Mouse (Mus musculus): ENCODE measurements around the gene Pdgfb. TPM values are rescaled to one million over a fixed set of nuclear protein-coding genes. Genes with fewer than 3 reads are reported as not detected.

Gene Pdgfb
- polyA plus RNA-seq, 1 experiment from 2014 or later: 0.85 TPM

GRCm38 (mm10) chr15:80012527-80013201, 2.1 kb downstream of the Pdgfb start:
- peaks cover 60% of the 10 kb centered on the region for H3K27me3 ChIP-seq (ENCODE audit: insufficient read depth, low read length)
- peak overlapping the region; percentile 16; the same call in 1 of the 2 replicates for H3K27ac ChIP-seq (ENCODE audit: low read depth)
- DNase-seq (peak; percentile 68), ATAC-seq (peak; percentile 64)
- peak overlapping the region; percentile 57 for H3K9ac ChIP-seq (replicated peaks)
- H3K4me3 ChIP-seq (ENCODE audit: low read depth, low read length): peak overlapping the region; percentile 50
- WGBS (ENCODE audit: insufficient replicate concordance): 2% methylated on average over 49 of the region's 60 CpGs
- H3K36me3 ChIP-seq (replicated peaks; ENCODE audit: insufficient read depth, low read length): no peaks in the 10 kb centered on the region
- no peaks in the 10 kb centered on the region for H3K9me3 ChIP-seq (ENCODE audit: low read length)
- peak overlapping the region; percentile 79 for H3K4me2 ChIP-seq (ENCODE audit: low read depth, low read length)
- H3K4me1 ChIP-seq (ENCODE audit: insufficient read depth): peaks cover 8% of the 10 kb centered on the region
- TF ChIP-seq CTCF (IDR thresholded peaks at IDR 0.05; ENCODE audit: low read depth): 0 out of 2 replicates have a peak, but pooled peaks have one; percentile 3
- TF ChIP-seq EP300 (IDR thresholded peaks at IDR 0.05; ENCODE audit: low read depth): no peak

GRCm38 (mm10) chr15:80011778-80012526, 2.8 kb downstream of the Pdgfb start:
- Histone ChIP-seq H3K27me3 (ENCODE audit: insufficient read depth, low read length) (peaks cover 60% of the 10 kb centered on the region), H3K36me3 (replicated peaks; ENCODE audit: insufficient read depth, low read length) (no peaks in the 10 kb centered on the region), H3K4me1 (ENCODE audit: insufficient read depth) (peaks cover 8% of the 10 kb centered on the region), H3K9ac (replicated peaks) (peak overlapping the region; percentile 57), H3K27ac (ENCODE audit: low read depth) (peak overlapping the region; percentile 16; the same call in 1 of the 2 replicates), H3K9me3 (ENCODE audit: low read length) (no peaks in the 10 kb centered on the region), H3K4me2 (ENCODE audit: low read depth, low read length) (peak overlapping the region; percentile 79), H3K4me3 (ENCODE audit: low read depth, low read length) (peak overlapping the region; percentile 50)
- ATAC-seq (peak; percentile 60), DNase-seq (no peak)
- TF ChIP-seq EP300 (IDR thresholded peaks at IDR 0.05; ENCODE audit: low read depth): no peak
- peak; percentile 32; the same call in 1 of the 2 replicates for TF ChIP-seq CTCF (IDR thresholded peaks at IDR 0.05; ENCODE audit: low read depth)
- 2% methylated on average over 53 of the region's 56 CpGs for WGBS (ENCODE audit: insufficient replicate concordance)

- DNase-seq: no peak
- no peak for ATAC-seq
- no peaks in the 10 kb centered on the region for H3K36me3 ChIP-seq (replicated peaks; ENCODE audit: insufficient read depth, low read length)
- peaks cover 8% of the 10 kb centered on the region for H3K4me1 ChIP-seq (ENCODE audit: insufficient read depth)
- no peak overlapping the region for H3K4me2 ChIP-seq (ENCODE audit: low read depth, low read length)
- H3K27ac ChIP-seq (ENCODE audit: low read depth): no peak overlapping the region
- H3K4me3 ChIP-seq (ENCODE audit: low read depth, low read length): no peak overlapping the region
- no peak overlapping the region for H3K9ac ChIP-seq (replicated peaks)
- no peaks in the 10 kb centered on the region for H3K9me3 ChIP-seq (ENCODE audit: low read length)
- H3K27me3 ChIP-seq (ENCODE audit: insufficient read depth, low read length): peaks cover 54% of the 10 kb centered on the region
- no peak for TF ChIP-seq CTCF (IDR thresholded peaks at IDR 0.05; ENCODE audit: low read depth)
- TF ChIP-seq EP300 (IDR thresholded peaks at IDR 0.05; ENCODE audit: low read depth): no peak
- WGBS (ENCODE audit: insufficient replicate concordance): 22% methylated on average over 6 of the region's 6 CpGs
Measured at GRCm38 (mm10) chr15:80011194-80011593, 3.6 kb downstream of the Pdgfb start.

- DNase-seq: no peak
- no peak for ATAC-seq
- H3K9me3 ChIP-seq (ENCODE audit: low read length): no peaks in the 10 kb centered on the region
- 62% methylated on average over 7 of the region's 7 CpGs for WGBS (ENCODE audit: insufficient replicate concordance)
- no peak overlapping the region for H3K4me3 ChIP-seq (ENCODE audit: low read depth, low read length)
- H3K27me3 ChIP-seq (ENCODE audit: insufficient read depth, low read length): peaks cover 44% of the 10 kb centered on the region
- H3K4me2 ChIP-seq (ENCODE audit: low read depth, low read length): no peak overlapping the region
- no peak overlapping the region for H3K27ac ChIP-seq (ENCODE audit: low read depth)
- H3K36me3 ChIP-seq (replicated peaks; ENCODE audit: insufficient read depth, low read length): no peaks in the 10 kb centered on the region
- peaks cover 14% of the 10 kb centered on the region for H3K4me1 ChIP-seq (ENCODE audit: insufficient read depth)
- TF ChIP-seq CTCF (IDR thresholded peaks at IDR 0.05; ENCODE audit: low read depth): no peak
- no peak for TF ChIP-seq EP300 (IDR thresholded peaks at IDR 0.05; ENCODE audit: low read depth)
- no peak overlapping the region for H3K9ac ChIP-seq (replicated peaks)
Measured at GRCm38 (mm10) chr15:80010182-80010558, 4.6 kb downstream of the Pdgfb start.

- Histone ChIP-seq H3K4me2 (ENCODE audit: low read depth, low read length) (no peak overlapping the region), H3K4me3 (ENCODE audit: low read depth, low read length) (no peak overlapping the region), H3K9me3 (ENCODE audit: low read length) (no peaks in the 10 kb centered on the region), H3K4me1 (ENCODE audit: insufficient read depth) (peaks cover 14% of the 10 kb centered on the region), H3K27ac (ENCODE audit: low read depth) (no peak overlapping the region), H3K27me3 (ENCODE audit: insufficient read depth, low read length) (peaks cover 38% of the 10 kb centered on the region), H3K36me3 (replicated peaks; ENCODE audit: insufficient read depth, low read length) (no peaks in the 10 kb centered on the region), H3K9ac (replicated peaks) (no peak overlapping the region)
- no peak for ATAC-seq
- TF ChIP-seq CTCF (IDR thresholded peaks at IDR 0.05; ENCODE audit: low read depth) (no peak), EP300 (IDR thresholded peaks at IDR 0.05; ENCODE audit: low read depth) (no peak)
- 61% methylated on average over 12 of the region's 12 CpGs for WGBS (ENCODE audit: insufficient replicate concordance)
- no peak for DNase-seq
Measured at GRCm38 (mm10) chr15:80009421-80010181, 5.2 kb downstream of the Pdgfb start.

GRCm38 (mm10) chr15:80008461-80008860, 6.3 kb downstream of the Pdgfb start:
- ATAC-seq (no peak), DNase-seq (no peak)
- no peak overlapping the region for H3K9ac ChIP-seq (replicated peaks)
- no peaks in the 10 kb centered on the region for H3K36me3 ChIP-seq (replicated peaks; ENCODE audit: insufficient read depth, low read length)
- H3K9me3 ChIP-seq (ENCODE audit: low read length): no peaks in the 10 kb centered on the region
- 86% methylated on average over 6 of the region's 6 CpGs for WGBS (ENCODE audit: insufficient replicate concordance)
- peaks cover 27% of the 10 kb centered on the region for H3K27me3 ChIP-seq (ENCODE audit: insufficient read depth, low read length)
- H3K27ac ChIP-seq (ENCODE audit: low read depth): no peak overlapping the region
- TF ChIP-seq CTCF (IDR thresholded peaks at IDR 0.05; ENCODE audit: low read depth) (no peak), EP300 (IDR thresholded peaks at IDR 0.05; ENCODE audit: low read depth) (no peak)
- H3K4me3 ChIP-seq (ENCODE audit: low read depth, low read length): no peak overlapping the region
- no peak overlapping the region for H3K4me2 ChIP-seq (ENCODE audit: low read depth, low read length)
- H3K4me1 ChIP-seq (ENCODE audit: insufficient read depth): peaks cover 12% of the 10 kb centered on the region

Data from liver, postnatal 0 days (tissue).